Mouse (Mus musculus) stomach, embryonic 15.5 days (tissue): ENCODE measurements around the gene Grap. TPM values are rescaled to one million over a fixed set of nuclear protein-coding genes. Genes with fewer than 3 reads are reported as not detected.

Experiments used
- ATAC-seq: fragments of 200-750 bp; cut with Nextera tagmentation; 2 replicates; pipeline ENCODE4 v1.8.0; 2017; ENCODE audit warnings: low read depth, moderate number of reproducible peaks, moderate TSS enrichment; ENCODE audit not compliant: insufficient read depth, low FRiP score
- H3K27ac ChIP-seq: fragments of 300-500 bp; sonication (generic); 2 replicates; pipeline ENCODE4 v1.5.1; 2015; ENCODE audit warnings: mild to moderate bottlenecking, inconsistent platforms
- H3K27me3 ChIP-seq: fragments of 300-500 bp; sonication (generic); replicated peaks from 2 replicates; pipeline ENCODE4 v1.6.1; 2015; ENCODE audit warnings: inconsistent platforms
- H3K36me3 ChIP-seq: fragments of 300-500 bp; sonication (generic); 2 replicates; pipeline ENCODE4 v1.6.1; 2015; ENCODE audit warnings: inconsistent platforms
- H3K4me1 ChIP-seq: fragments of 300-500 bp; sonication (generic); 2 replicates; pipeline ENCODE4 v1.6.1; 2015; ENCODE audit warnings: inconsistent platforms
- H3K4me2 ChIP-seq: fragments of 300-500 bp; sonication (generic); 2 replicates; pipeline ENCODE4 v1.6.1; 2015; ENCODE audit warnings: mild to moderate bottlenecking, inconsistent platforms
- H3K4me3 ChIP-seq: fragments of 300-500 bp; sonication (generic); replicated peaks from 2 replicates; pipeline ENCODE4 v1.5.1; 2015; ENCODE audit warnings: inconsistent platforms
- H3K9ac ChIP-seq: fragments of 300-500 bp; sonication (generic); 2 replicates; pipeline ENCODE4 v1.6.1; 2015; ENCODE audit warnings: inconsistent platforms
- H3K9me3 ChIP-seq: fragments of 300-500 bp; sonication (generic); 2 replicates; pipeline ENCODE4 v1.6.1; 2016; ENCODE audit warnings: inconsistent platforms
- WGBS: fragments of 180-500 bp; shearing (Covaris S2); methylation state at CpG from one replicate; pipeline ENCODE4 v1.1.7; 2015; 5-methylcytosine and 5-hydroxymethylcytosine counted together
- polyA plus RNA-seq: library from polyadenylated mRNA; unstranded; fragments of >200 nt; fragmentation: Nextera tagmentation; extraction: Ambion mirVana; gene quantifications from 2 replicates; pipeline ENCODE4 v1.2.1, GENCODE M21; 2015

Gene Grap
- polyA plus RNA-seq, 1 experiment from 2014 or later: 8.8 TPM

- WGBS: 80% methylated on average over 7 of the region's 7 CpGs
- ATAC-seq: no peak
- Histone ChIP-seq H3K4me3 (no peak overlapping the region), H3K4me1 (peaks cover 14% of the 10 kb centered on the region; the same call in 1 of the 2 replicates), H3K36me3 (no peaks in the 10 kb centered on the region), H3K27me3 (no peaks in the 10 kb centered on the region), H3K27ac (no peak overlapping the region), H3K4me2 (no peak overlapping the region), H3K9me3 (no peaks in the 10 kb centered on the region), H3K9ac (no peak overlapping the region)
Measured at GRCm38 (mm10) chr11:61676216-61676854, 23.3 kb downstream of the Grap start.

DNA sequence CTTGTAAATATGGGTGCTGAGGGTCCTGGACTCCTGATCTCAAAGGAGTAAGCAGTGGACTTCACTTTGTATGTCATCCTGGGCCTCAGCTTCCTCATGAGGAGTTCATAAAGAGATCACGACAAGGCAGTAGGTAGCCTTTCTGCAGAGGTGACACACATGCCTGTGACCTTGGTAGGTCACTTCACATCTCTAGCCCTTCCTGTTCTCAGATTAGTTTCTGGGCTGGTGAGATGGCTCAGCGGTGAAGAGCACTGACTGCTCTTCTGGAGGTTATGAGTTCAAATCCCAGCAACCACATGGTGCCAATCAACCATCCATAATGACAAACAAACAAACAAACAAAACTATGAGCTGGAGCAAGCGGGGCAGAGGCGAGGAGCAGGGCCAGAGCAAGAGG is 24.6 kb downstream of the Grap start:
- 83% methylated on average over 4 of the region's 4 CpGs for WGBS
- H3K27ac ChIP-seq: no peak overlapping the region
- no peak overlapping the region for H3K4me2 ChIP-seq
- peaks cover 11% of the 10 kb centered on the region; the same call in 1 of the 2 replicates for H3K4me1 ChIP-seq
- no peak overlapping the region for H3K4me3 ChIP-seq
- ATAC-seq: no peak
- H3K9me3 ChIP-seq: no peaks in the 10 kb centered on the region
- H3K36me3 ChIP-seq: no peaks in the 10 kb centered on the region
- H3K9ac ChIP-seq: no peak overlapping the region
- H3K27me3 ChIP-seq: no peaks in the 10 kb centered on the region

DNA sequence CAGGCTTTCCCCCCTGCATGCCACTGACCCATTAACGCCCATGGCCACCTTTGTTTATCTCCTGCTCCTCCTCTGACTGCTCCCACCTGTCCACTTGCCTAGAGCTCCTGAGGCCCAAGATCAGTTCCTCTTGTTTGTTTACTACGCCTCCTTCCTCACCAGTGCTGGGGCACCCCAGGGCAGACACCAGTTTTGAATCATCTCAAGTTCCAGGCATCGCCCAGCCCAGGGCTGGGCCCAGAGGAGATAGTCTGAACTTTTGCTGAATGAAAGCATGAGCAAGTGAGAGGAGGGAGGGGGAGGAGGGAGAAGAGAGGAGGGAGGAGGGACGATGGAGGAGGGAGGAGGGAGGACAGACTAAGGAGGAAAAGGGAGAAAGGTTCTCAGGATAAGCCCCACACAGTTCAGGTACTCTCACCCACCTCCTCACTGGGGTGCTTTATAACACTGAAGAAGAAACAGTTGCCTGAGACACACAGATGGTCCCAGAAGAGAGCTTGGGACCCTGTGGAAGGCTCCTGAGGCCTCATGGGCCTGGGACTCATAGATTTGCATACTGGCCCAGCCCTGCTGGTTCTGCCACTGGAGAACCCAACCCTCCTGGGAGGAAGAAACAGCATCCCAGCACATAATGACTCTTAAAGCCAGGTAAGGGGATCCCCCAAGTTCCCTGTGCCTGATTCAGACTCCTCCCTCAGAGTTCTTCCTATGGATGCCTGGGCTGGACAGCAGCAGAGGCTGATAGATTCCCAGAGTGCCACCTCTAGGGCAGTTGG is 26.2 kb downstream of the Grap start:
- H3K9ac ChIP-seq: no peak overlapping the region
- H3K36me3 ChIP-seq: no peaks in the 10 kb centered on the region
- no peak overlapping the region for H3K4me3 ChIP-seq
- no peaks in the 10 kb centered on the region for H3K9me3 ChIP-seq
- H3K27ac ChIP-seq: no peak overlapping the region
- H3K4me1 ChIP-seq: peaks cover 18% of the 10 kb centered on the region
- no peak overlapping the region for H3K4me2 ChIP-seq
- 63% methylated on average over 4 of the region's 4 CpGs for WGBS
- H3K27me3 ChIP-seq: peaks cover 10% of the 10 kb centered on the region; the same call in 1 of the 2 replicates
- no peak for ATAC-seq

DNA sequence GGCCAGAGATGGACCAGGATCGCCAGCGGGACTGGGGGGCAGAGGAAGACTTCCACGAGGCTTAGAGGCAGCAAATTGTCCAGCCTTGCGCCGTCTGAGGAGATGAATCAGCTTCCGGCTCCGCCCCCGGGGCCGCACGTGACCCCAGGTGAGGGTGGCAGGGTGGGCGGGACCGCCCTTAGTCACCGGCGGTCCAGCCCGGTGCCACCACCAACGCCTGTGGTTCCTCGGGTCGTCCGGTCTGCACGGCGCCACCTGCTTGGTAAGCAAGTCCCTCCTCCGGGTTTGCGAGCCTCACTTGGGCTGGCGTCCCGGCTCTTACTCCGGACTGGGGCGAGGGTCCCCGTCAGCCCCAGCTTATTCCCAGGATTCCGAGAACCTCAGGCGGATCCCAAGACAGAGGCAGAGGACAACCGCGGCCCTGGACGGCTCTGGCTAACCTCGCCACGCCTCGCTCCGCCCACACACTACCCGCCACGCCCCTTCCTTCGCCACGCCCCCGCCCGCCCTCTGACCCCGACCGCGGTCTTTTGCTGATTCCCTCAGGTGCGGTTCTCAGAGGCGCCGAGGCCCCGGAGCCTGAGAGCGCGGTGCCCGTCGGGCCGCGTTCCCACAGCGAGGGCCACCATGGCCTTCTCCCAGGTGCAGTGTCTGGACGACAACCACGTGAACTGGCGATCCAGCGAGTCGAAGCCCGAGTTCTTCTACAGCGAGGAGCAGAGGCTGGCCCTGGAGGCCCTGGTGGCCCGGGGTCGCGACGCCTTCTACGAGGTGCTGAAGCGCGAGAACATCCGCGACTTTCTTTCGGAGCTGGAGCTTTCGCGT is 31.1 kb downstream of the Grap start, which contains the start of gene Fam83g:
Gene Fam83g, plus strand, starts transcription at position 185 of the 825 bp plus-strand sequence.
- Histone ChIP-seq H3K9ac (peak within 1 kb of the TSS; percentile 20; the same call in 1 of the 2 replicates), H3K27ac (peak within 1 kb of the TSS; percentile 73), H3K9me3 (no peaks in the 10 kb centered on the region), H3K27me3 (peaks cover 19% of the 10 kb centered on the region), H3K36me3 (no peaks in the 10 kb centered on the region), H3K4me1 (peaks cover 17% of the 10 kb centered on the region), H3K4me2 (peak within 1 kb of the TSS; percentile 79), H3K4me3 (peak within 1 kb of the TSS; percentile 48)
- ATAC-seq: peak; percentile 81
- 1% methylated on average over 76 of the region's 76 CpGs for WGBS

DNA sequence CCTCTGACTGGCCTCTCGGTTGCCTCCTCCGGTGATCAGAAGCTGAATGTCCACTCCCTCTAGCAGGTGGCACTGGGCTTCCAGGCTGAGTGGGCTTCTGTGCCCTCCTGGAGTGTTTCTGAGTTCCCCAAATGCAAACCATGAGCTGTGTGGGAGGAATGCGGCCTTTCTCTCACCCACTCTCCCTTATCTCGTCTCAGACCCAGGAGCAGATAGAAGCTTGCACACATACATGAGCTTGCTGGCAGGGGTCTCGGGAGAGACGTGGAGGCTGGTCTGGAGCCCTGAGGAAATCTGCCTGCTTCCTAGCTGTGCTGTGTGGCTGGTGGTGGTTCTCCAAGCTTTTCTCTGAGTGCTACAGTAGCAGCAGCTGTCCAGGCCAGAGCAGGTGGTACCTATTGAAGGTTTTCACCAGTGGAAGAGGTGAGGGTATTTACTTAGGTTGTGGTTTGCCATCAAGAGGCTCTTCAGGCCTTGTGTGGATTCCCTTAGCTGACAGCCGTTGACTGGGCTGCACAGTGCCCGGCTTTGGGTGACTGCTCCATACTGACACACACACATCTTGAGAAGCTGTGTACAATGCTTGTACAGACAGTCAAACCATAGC is 32.2 kb downstream of the Grap start:
- ATAC-seq: no peak
- Histone ChIP-seq H3K9me3 (no peaks in the 10 kb centered on the region), H3K4me3 (peak overlapping the region; percentile 48), H3K36me3 (no peaks in the 10 kb centered on the region), H3K9ac (no peak overlapping the region), H3K4me1 (peaks cover 17% of the 10 kb centered on the region), H3K4me2 (peak overlapping the region; percentile 79), H3K27me3 (peaks cover 19% of the 10 kb centered on the region), H3K27ac (no peak overlapping the region)
- WGBS: 71% methylated on average over 8 of the region's 8 CpGs

GRCm38 (mm10) chr11:61686141-61686540 is 33.1 kb downstream of the Grap start:
- Histone ChIP-seq H3K4me2 (peak overlapping the region; percentile 79), H3K9ac (no peak overlapping the region)

GRCm38 (mm10) chr11:61686906-61687453 is 33.9 kb downstream of the Grap start:
- 49% methylated on average over 10 of the region's 10 CpGs for WGBS
- Histone ChIP-seq H3K27ac (peak overlapping the region; percentile 44), H3K4me2 (no peak overlapping the region)

More at GRCm38 (mm10) chr11:61686141-61686540, 33.1 kb downstream of the Grap start:
- no peaks in the 10 kb centered on the region for H3K36me3 ChIP-seq
- 0 out of 2 replicates have a peak overlapping the region, but pooled peaks have one; percentile 48 for H3K4me3 ChIP-seq
- peaks cover 19% of the 10 kb centered on the region for H3K27me3 ChIP-seq
- ATAC-seq: peak; percentile 58
- peaks cover 17% of the 10 kb centered on the region for H3K4me1 ChIP-seq
- H3K27ac ChIP-seq: no peak overlapping the region
- 32% methylated on average over 2 of the region's 2 CpGs for WGBS
- H3K9me3 ChIP-seq: no peaks in the 10 kb centered on the region

GRCm38 (mm10) chr11:61687595-61687994 is 34.5 kb downstream of the Grap start:
- no peak for ATAC-seq
- Histone ChIP-seq H3K27ac (peak overlapping the region; percentile 44), H3K4me1 (peaks cover 17% of the 10 kb centered on the region), H3K4me2 (no peak overlapping the region), H3K4me3 (no peak overlapping the region), H3K36me3 (no peaks in the 10 kb centered on the region), H3K27me3 (peaks cover 19% of the 10 kb centered on the region), H3K9me3 (no peaks in the 10 kb centered on the region), H3K9ac (no peak overlapping the region)
- WGBS: 39% methylated on average over 2 of the region's 2 CpGs

More at GRCm38 (mm10) chr11:61686906-61687453, 33.9 kb downstream of the Grap start:
- Histone ChIP-seq H3K9ac (no peak overlapping the region), H3K4me1 (peaks cover 17% of the 10 kb centered on the region), H3K9me3 (no peaks in the 10 kb centered on the region), H3K36me3 (no peaks in the 10 kb centered on the region), H3K27me3 (peaks cover 19% of the 10 kb centered on the region), H3K4me3 (0 out of 2 replicates have a peak overlapping the region, but pooled peaks have one; percentile 4)
- ATAC-seq: no peak

GRCm38 (mm10) chr11:61692996-61693395 is 39.9 kb downstream of the Grap start:
- no peak overlapping the region for H3K27ac ChIP-seq
- no peaks in the 10 kb centered on the region for H3K36me3 ChIP-seq
- 85% methylated on average over 5 of the region's 5 CpGs for WGBS
- H3K4me2 ChIP-seq: no peak overlapping the region
- no peak for ATAC-seq
- H3K4me1 ChIP-seq: no peaks in the 10 kb centered on the region
- no peak overlapping the region for H3K9ac ChIP-seq
- H3K27me3 ChIP-seq: no peaks in the 10 kb centered on the region
- H3K4me3 ChIP-seq: no peak overlapping the region
- no peaks in the 10 kb centered on the region for H3K9me3 ChIP-seq

GRCm38 (mm10) chr11:61698852-61699251 is 45.8 kb downstream of the Grap start:
- no peaks in the 10 kb centered on the region for H3K4me1 ChIP-seq
- H3K36me3 ChIP-seq: no peaks in the 10 kb centered on the region
- H3K27me3 ChIP-seq: no peaks in the 10 kb centered on the region
- H3K4me3 ChIP-seq: no peak overlapping the region
- H3K9ac ChIP-seq: no peak overlapping the region
- H3K27ac ChIP-seq: no peak overlapping the region
- ATAC-seq: no peak
- H3K9me3 ChIP-seq: no peaks in the 10 kb centered on the region
- H3K4me2 ChIP-seq: no peak overlapping the region

GRCm38 (mm10) chr11:61699460-61699859 is 46.4 kb downstream of the Grap start:
- no peak for ATAC-seq
- H3K36me3 ChIP-seq: no peaks in the 10 kb centered on the region
- H3K27me3 ChIP-seq: no peaks in the 10 kb centered on the region
- no peak overlapping the region for H3K4me3 ChIP-seq
- H3K9me3 ChIP-seq: no peaks in the 10 kb centered on the region
- no peak overlapping the region for H3K4me2 ChIP-seq
- H3K9ac ChIP-seq: no peak overlapping the region
- no peaks in the 10 kb centered on the region for H3K4me1 ChIP-seq
- H3K27ac ChIP-seq: no peak overlapping the region; the same call in 1 of the 2 replicates
- 75% methylated on average over 5 of the region's 5 CpGs for WGBS
